Mouse (Mus musculus): ENCODE data around the gene Fam83g. TPM values are rescaled to one million over a fixed set of nuclear protein-coding genes. Genes with fewer than 3 reads are reported as not detected.

Fam83g gene
- polyA plus RNA-seq, 1 experiment from 2014 or later, result 0.31 TPM

- Histone ChIP-seq H3K27me3 (no peaks in the 10 kb centered on the region), H3K4me2 (no peak overlapping the region), H3K4me3 (no peak overlapping the region), H3K27ac (replicated peaks) (no peak overlapping the region), H3K9ac (no peak overlapping the region), H3K9me3 (no peaks in the 10 kb centered on the region), H3K4me1 (replicated peaks) (no peaks in the 10 kb centered on the region), H3K36me3 (no peaks in the 10 kb centered on the region)
- no peak for ATAC-seq (ENCODE audit: low FRiP score, low read depth)
- 62% methylated on average over 2 of the region's 2 CpGs for whole genome bisulfite sequencing
These were observed 37.3 kb upstream of the Fam83g start for GRCm38 (mm10) chr11:61646499-61647039.

GRCm38 (mm10) chr11:61647110-61647910 is 36.6 kb upstream of the Fam83g start:
- no peak overlapping the region for H3K4me3 ChIP-seq
- no peak for ATAC-seq (ENCODE audit: low FRiP score, low read depth)
- no peak overlapping the region for H3K27ac ChIP-seq (replicated peaks)
- no peaks in the 10 kb centered on the region for H3K27me3 ChIP-seq
- H3K9ac ChIP-seq, result no peak overlapping the region
- H3K9me3 ChIP-seq, result no peaks in the 10 kb centered on the region
- H3K4me2 ChIP-seq, result no peak overlapping the region
- 68% methylated on average over 10 of the region's 10 CpGs for WGBS
- no peaks in the 10 kb centered on the region for H3K36me3 ChIP-seq
- no peaks in the 10 kb centered on the region for H3K4me1 ChIP-seq (replicated peaks)

GRCm38 (mm10) chr11:61647956-61648748 is 35.7 kb upstream of the Fam83g start:
- no peaks in the 10 kb centered on the region for H3K27me3 ChIP-seq
- no peak overlapping the region for H3K9ac ChIP-seq
- H3K36me3 ChIP-seq, result no peaks in the 10 kb centered on the region
- no peak overlapping the region for H3K4me2 ChIP-seq
- H3K9me3 ChIP-seq, result no peaks in the 10 kb centered on the region
- no peak for ATAC-seq (ENCODE audit: low FRiP score, low read depth)
- H3K4me1 ChIP-seq (replicated peaks), result no peaks in the 10 kb centered on the region
- H3K27ac ChIP-seq (replicated peaks), result no peak overlapping the region
- 74% methylated on average over 6 of the region's 6 CpGs for WGBS
- H3K4me3 ChIP-seq, result no peak overlapping the region

DNA sequence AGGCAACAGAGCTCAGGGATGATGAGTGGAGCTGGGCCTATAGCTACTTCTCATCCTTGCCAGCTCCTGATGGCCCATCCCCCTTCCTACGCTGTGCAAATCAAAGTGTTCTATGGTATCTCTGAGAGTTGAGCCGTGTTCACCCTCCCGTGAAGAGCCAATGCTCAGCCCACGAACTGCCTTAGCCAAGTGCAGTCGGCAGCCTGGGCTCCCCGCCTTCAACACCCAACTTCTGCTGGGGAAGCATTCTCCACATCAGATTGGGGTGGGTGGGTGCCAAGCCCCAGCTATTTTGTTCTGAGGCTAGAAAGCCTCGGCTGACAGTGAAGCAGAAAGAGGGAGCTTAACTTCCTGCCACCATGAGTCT is 35.2 kb upstream of the Fam83g start:
- no peak overlapping the region for H3K4me2 ChIP-seq
- H3K9me3 ChIP-seq, result no peaks in the 10 kb centered on the region
- no peak overlapping the region for H3K9ac ChIP-seq
- 79% methylated on average over 7 of the region's 7 CpGs for WGBS
- no peaks in the 10 kb centered on the region for H3K36me3 ChIP-seq
- H3K27ac ChIP-seq (replicated peaks), result no peak overlapping the region
- H3K4me3 ChIP-seq, result no peak overlapping the region
- no peak for ATAC-seq (ENCODE audit: low FRiP score, low read depth)
- no peaks in the 10 kb centered on the region for H3K27me3 ChIP-seq
- H3K4me1 ChIP-seq (replicated peaks), result no peaks in the 10 kb centered on the region

- Histone ChIP-seq H3K4me3 (no peak overlapping the region), H3K36me3 (no peaks in the 10 kb centered on the region), H3K27me3 (no peaks in the 10 kb centered on the region), H3K27ac (replicated peaks) (no peak overlapping the region), H3K9me3 (no peaks in the 10 kb centered on the region), H3K9ac (no peak overlapping the region), H3K4me2 (no peak overlapping the region), H3K4me1 (replicated peaks) (no peaks in the 10 kb centered on the region)
- ATAC-seq (ENCODE audit: low FRiP score, low read depth), result no peak
- WGBS, result 93% methylated on average over 5 of the region's 5 CpGs
These were observed 34.7 kb upstream of the Fam83g start for GRCm38 (mm10) chr11:61649163-61649580.

- no peaks in the 10 kb centered on the region for H3K27me3 ChIP-seq
- no peak overlapping the region for H3K4me2 ChIP-seq
- H3K9me3 ChIP-seq, result no peaks in the 10 kb centered on the region
- WGBS, result 87% methylated on average over 4 of the region's 4 CpGs
- H3K4me1 ChIP-seq (replicated peaks), result no peaks in the 10 kb centered on the region
- H3K27ac ChIP-seq (replicated peaks), result no peak overlapping the region
- no peak overlapping the region for H3K4me3 ChIP-seq
- ATAC-seq (ENCODE audit: low FRiP score, low read depth), result no peak
- no peaks in the 10 kb centered on the region for H3K36me3 ChIP-seq
- no peak overlapping the region for H3K9ac ChIP-seq
These were observed 34.3 kb upstream of the Fam83g start for GRCm38 (mm10) chr11:61649626-61650025.

GRCm38 (mm10) chr11:61650470-61651265 is 33.2 kb upstream of the Fam83g start:
- H3K4me1 ChIP-seq (replicated peaks), result no peaks in the 10 kb centered on the region
- no peak overlapping the region for H3K27ac ChIP-seq (replicated peaks)
- H3K9ac ChIP-seq, result no peak overlapping the region
- no peaks in the 10 kb centered on the region for H3K36me3 ChIP-seq
- H3K9me3 ChIP-seq, result no peaks in the 10 kb centered on the region
- H3K4me3 ChIP-seq, result no peak overlapping the region
- H3K4me2 ChIP-seq, result no peak overlapping the region
- H3K27me3 ChIP-seq, result no peaks in the 10 kb centered on the region
- ATAC-seq (ENCODE audit: low FRiP score, low read depth), result no peak
- 84% methylated on average over 9 of the region's 9 CpGs for WGBS

- no peak overlapping the region for H3K4me2 ChIP-seq
- no peaks in the 10 kb centered on the region for H3K4me1 ChIP-seq (replicated peaks)
- no peak overlapping the region for H3K9ac ChIP-seq
- no peaks in the 10 kb centered on the region for H3K36me3 ChIP-seq
- H3K4me3 ChIP-seq, result no peak overlapping the region
- WGBS, result 88% methylated on average over 5 of the region's 5 CpGs
- no peak overlapping the region for H3K27ac ChIP-seq (replicated peaks)
- no peaks in the 10 kb centered on the region for H3K9me3 ChIP-seq
- ATAC-seq (ENCODE audit: low FRiP score, low read depth), result no peak
- H3K27me3 ChIP-seq, result no peaks in the 10 kb centered on the region
These were observed 31.7 kb upstream of the Fam83g start for GRCm38 (mm10) chr11:61652216-61652615.

DNA sequence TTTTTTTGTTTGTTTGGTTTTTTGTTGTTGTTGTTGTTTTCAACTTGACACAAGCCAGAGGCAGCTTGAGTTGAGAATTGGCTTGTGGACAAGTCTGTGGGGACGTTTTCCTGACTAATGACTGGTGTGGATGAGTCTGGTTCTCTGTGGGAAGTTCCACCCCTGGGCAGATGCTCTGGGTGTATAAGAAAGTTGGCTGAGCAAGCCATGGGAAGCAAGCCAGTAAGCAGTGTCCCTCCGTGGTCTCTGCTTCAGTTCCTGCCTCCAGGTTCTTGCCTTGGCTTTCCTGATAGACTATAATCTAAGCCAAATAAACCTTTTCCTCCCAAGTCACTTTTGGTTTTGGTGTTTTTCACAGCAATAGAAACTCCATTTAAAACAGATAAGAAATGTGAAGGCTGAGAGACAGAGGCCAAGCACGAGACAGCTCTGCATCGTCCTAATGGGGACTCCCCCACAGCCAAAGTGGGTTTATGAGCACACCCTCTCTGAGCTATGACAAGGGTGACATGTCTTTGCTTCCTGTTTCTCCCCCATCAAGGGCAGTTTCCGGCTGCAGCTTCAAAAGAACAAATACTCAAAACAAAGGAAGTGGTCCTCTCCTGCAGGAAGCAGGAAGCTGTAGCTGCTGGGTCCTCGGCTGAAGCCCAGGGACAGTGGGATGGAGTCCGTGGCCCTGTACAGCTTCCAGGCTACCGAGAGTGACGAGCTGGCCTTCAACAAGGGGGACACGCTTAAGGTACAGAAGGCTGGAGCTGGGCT is 31.0 kb upstream of the Fam83g start, which contains the start of gene Grap:
Grap (plus strand) TSS at position 580 of the 762 bp plus-strand sequence.
- ATAC-seq (ENCODE audit: low FRiP score, low read depth), result no peak
- no peaks in the 10 kb centered on the region for H3K36me3 ChIP-seq
- WGBS, result 76% methylated on average over 10 of the region's 10 CpGs
- H3K9me3 ChIP-seq, result no peaks in the 10 kb centered on the region
- H3K9ac ChIP-seq, result no peak within 1 kb of the TSS
- no peaks in the 10 kb centered on the region for H3K4me1 ChIP-seq (replicated peaks)
- no peaks in the 10 kb centered on the region for H3K27me3 ChIP-seq
- H3K4me3 ChIP-seq, result 0 out of 2 replicates have a peak within 1 kb of the TSS, but pooled peaks have one; percentile 8
- H3K4me2 ChIP-seq, result no peak within 1 kb of the TSS
- H3K27ac ChIP-seq (replicated peaks), result no peak within 1 kb of the TSS

GRCm38 (mm10) chr11:61653568-61653967 is 30.3 kb upstream of the Fam83g start:
- no peaks in the 10 kb centered on the region for H3K4me1 ChIP-seq (replicated peaks)
- no peak overlapping the region for H3K4me2 ChIP-seq
- no peaks in the 10 kb centered on the region for H3K36me3 ChIP-seq
- H3K9me3 ChIP-seq, result no peaks in the 10 kb centered on the region
- 76% methylated on average over 2 of the region's 2 CpGs for WGBS
- H3K4me3 ChIP-seq, result no peak overlapping the region
- no peak for ATAC-seq (ENCODE audit: low FRiP score, low read depth)
- H3K27me3 ChIP-seq, result no peaks in the 10 kb centered on the region
- H3K9ac ChIP-seq, result no peak overlapping the region
- no peak overlapping the region for H3K27ac ChIP-seq (replicated peaks)

DNA sequence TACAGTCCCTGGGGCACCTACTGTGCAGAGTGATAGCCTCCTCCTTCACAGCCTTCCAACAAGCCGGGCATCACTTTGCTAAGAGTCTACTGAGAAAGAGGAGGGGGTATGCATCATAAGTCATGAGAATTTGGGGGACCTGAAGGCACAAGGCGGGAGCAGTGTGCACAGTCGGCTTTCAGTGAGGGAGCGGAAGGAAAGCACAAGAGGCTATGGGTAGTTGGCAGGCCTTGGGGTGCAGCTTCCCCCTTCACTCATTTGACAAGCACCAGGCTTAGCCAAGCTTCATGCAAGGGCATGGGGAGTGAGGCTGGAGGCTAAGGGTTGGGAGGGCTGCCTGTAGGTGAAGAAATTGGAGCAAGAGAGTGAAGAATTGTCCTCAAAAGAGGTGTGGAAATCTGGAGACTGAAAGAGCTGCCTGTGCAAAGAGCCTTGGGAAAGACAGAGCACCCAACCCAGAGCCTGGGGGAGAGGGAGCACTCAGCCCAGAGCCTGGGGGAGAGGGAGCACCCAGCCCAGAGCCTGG is 29.0 kb upstream of the Fam83g start:
- H3K27me3 ChIP-seq, result no peaks in the 10 kb centered on the region
- no peak overlapping the region for H3K4me2 ChIP-seq
- H3K4me1 ChIP-seq (replicated peaks), result peaks cover 3% of the 10 kb centered on the region; the same call in 1 of the 2 replicates
- H3K36me3 ChIP-seq, result no peaks in the 10 kb centered on the region
- no peak for ATAC-seq (ENCODE audit: low FRiP score, low read depth)
- no peak overlapping the region for H3K4me3 ChIP-seq
- H3K27ac ChIP-seq (replicated peaks), result no peak overlapping the region
- H3K9ac ChIP-seq, result no peak overlapping the region
- H3K9me3 ChIP-seq, result no peaks in the 10 kb centered on the region
- 92% methylated on average over 4 of the region's 4 CpGs for WGBS

All from hindbrain, embryonic 15.5 days (tissue).